Mouse (Mus musculus) hematopoietic stem cell, adult 5-6 weeks (primary cell): Measurements from ENCODE around the gene Ldhb. TPM values are rescaled to one million over a fixed set of nuclear protein-coding genes. Genes with fewer than 3 reads are reported as not detected.
"Not testable (repeated sequence)": the region's sequence is repeated elsewhere in the genome, so short reads cannot be mapped to it uniquely, and the experiment has no call there.

Source experiments
- ATAC-seq, 2 experiments: fragments of 125-278 bp in 1 of 2; replicated peaks in 1 of 2; 2 replicates each; pipeline ENCODE4 v1.8.0; 2016 to 2017; ENCODE audit warnings: inconsistent platforms in 2 of 2, mild to moderate bottlenecking in 2 of 2, moderate number of reproducible peaks in 2 of 2, low read depth in 1 of 2, moderate TSS enrichment in 1 of 2; ENCODE audit not compliant: low FRiP score in 2 of 2, poor library complexity in 2 of 2, severe bottlenecking in 2 of 2, insufficient read depth in 1 of 2, low TSS enrichment in 1 of 2
- total RNA-seq: library from RNA; stranded (forward); fragments of 172-1452, 232-1000 nt; gene quantifications from 2 replicates; pipeline ENCODE4 v1.2.3, GENCODE M21; 2017

The Ldhb gene
- total RNA-seq, 1 experiment from 2014 or later, result 55.2 TPM

GRCm38 (mm10) chr6:142524635-142525308, 17.0 kb upstream of the Ldhb start:
- peak; percentile 81 to 89; a peak in 3 of 4 replicates for ATAC-seq

GRCm38 (mm10) chr6:142521591-142522110, 13.9 kb upstream of the Ldhb start:
- no peak for ATAC-seq

- peak; percentile 71 to 75 for ATAC-seq
Observed at GRCm38 (mm10) chr6:142519110-142519509, 11.4 kb upstream of the Ldhb start.

GRCm38 (mm10) chr6:142515379-142515778, 7.6 kb upstream of the Ldhb start:
- ATAC-seq, result not testable (repeated sequence)

GRCm38 (mm10) chr6:142514912-142515311, 7.2 kb upstream of the Ldhb start:
- no peak for ATAC-seq

- no peak for ATAC-seq
Observed at GRCm38 (mm10) chr6:142512902-142513301, 5.1 kb upstream of the Ldhb start.

GRCm38 (mm10) chr6:142511516-142512135, 3.9 kb upstream of the Ldhb start:
- no peak for ATAC-seq

GRCm38 (mm10) chr6:142508663-142509062, 906 bp upstream of the Ldhb start:
- ATAC-seq, result no peak; a peak in 1 of 4 replicates

GRCm38 (mm10) chr6:142507033-142507784, 548 bp downstream of the Ldhb start:
- ATAC-seq, result peak; percentile 59 to 63

GRCm38 (mm10) chr6:142506338-142507032, 1.3 kb downstream of the Ldhb start:
- no peak for ATAC-seq

- no peak for ATAC-seq
Observed at GRCm38 (mm10) chr6:142503601-142504000, 4.2 kb downstream of the Ldhb start.

- ATAC-seq, result no peak
Observed at GRCm38 (mm10) chr6:142502519-142503125, 5.1 kb downstream of the Ldhb start.

- not testable (repeated sequence) for ATAC-seq
Observed at GRCm38 (mm10) chr6:142490114-142490513, 17.6 kb downstream of the Ldhb start.

GRCm38 (mm10) chr6:142487638-142488037, 20.1 kb downstream of the Ldhb start:
- ATAC-seq, result no peak

GRCm38 (mm10) chr6:142485478-142486123, 22.2 kb downstream of the Ldhb start:
- ATAC-seq, result no peak

GRCm38 (mm10) chr6:142477239-142477638, 30.5 kb downstream of the Ldhb start:
- peak in 1 of 2 experiments; percentile 49; a peak in 1 of 4 replicates for ATAC-seq

- no peak for ATAC-seq
Observed at GRCm38 (mm10) chr6:142472801-142473203, 35.0 kb downstream of the Ldhb start, which contains the start of gene Gys2. Gene Gys2, minus strand, starts transcription at chr6:142473109.
